Mouse (Mus musculus) heart, embryonic 14.5 days (tissue): Measurements from ENCODE around the gene BC067074. TPM values are rescaled to one million over a fixed set of nuclear protein-coding genes. Genes with fewer than 3 reads are reported as not detected.
"Not testable (repeated sequence)": the region's sequence is repeated elsewhere in the genome, so short reads cannot be mapped to it uniquely, and the experiment has no call there.

Experiments used
- ATAC-seq: fragments of 200-750 bp; cut with Nextera tagmentation; 2 replicates; pipeline ENCODE4 v1.8.0; 2017; ENCODE audit warnings: low read depth, moderate TSS enrichment; ENCODE audit not compliant: insufficient number of reproducible peaks, insufficient read depth, low FRiP score
- H3K27ac ChIP-seq, 2 experiments: fragments of 200-500 bp in 1 of 2; fragments of 300-500 bp in 1 of 2; sonication (generic) in 1 of 2; replicated peaks in 1 of 2; 2 replicates each; pipeline ENCODE4 v1.5.1; 2012 to 2014; ENCODE audit warnings: low read depth in 2 of 2, low read length in 2 of 2, control low read depth in 1 of 2, mild to moderate bottlenecking in 1 of 2, mixed read lengths in 1 of 2; ENCODE audit not compliant: control insufficient read depth in 1 of 2, insufficient read depth in 1 of 2
- H3K27me3 ChIP-seq: fragments of 300-500 bp; sonication (generic); 2 replicates; pipeline ENCODE4 v1.6.1; 2014; ENCODE audit warnings: mild to moderate bottlenecking, low read length, control low read depth; ENCODE audit not compliant: control insufficient read depth, insufficient read depth
- H3K36me3 ChIP-seq: fragments of 300-500 bp; sonication (generic); 2 replicates; pipeline ENCODE4 v1.6.1; 2014; ENCODE audit warnings: mild to moderate bottlenecking, control low read depth, low read length, mixed read lengths; ENCODE audit not compliant: control insufficient read depth, insufficient read depth
- H3K4me1 ChIP-seq, 2 experiments: fragments of 200-500 bp in 1 of 2; fragments of 300-500 bp in 1 of 2; sonication (generic) in 1 of 2; 2 replicates each; pipeline ENCODE4 v1.6.1; 2012 to 2014; ENCODE audit warnings: low read length in 2 of 2, control low read depth in 1 of 2, mixed read lengths in 1 of 2; ENCODE audit not compliant: control insufficient read depth in 2 of 2, insufficient read depth in 2 of 2
- H3K4me2 ChIP-seq: fragments of 300-500 bp; sonication (generic); 2 replicates; pipeline ENCODE4 v1.6.1; 2014; ENCODE audit warnings: mild to moderate bottlenecking, low read length
- H3K4me3 ChIP-seq, 2 experiments: fragments of 200-500 bp in 1 of 2; fragments of 300-500 bp in 1 of 2; sonication (generic) in 1 of 2; 2 replicates each; pipeline ENCODE4 v1.5.1; 2012 to 2014; ENCODE audit warnings: low read length in 2 of 2, mild to moderate bottlenecking in 2 of 2, control low read depth in 1 of 2, low read depth in 1 of 2, moderate library complexity in 1 of 2; ENCODE audit not compliant: control insufficient read depth in 1 of 2, insufficient read depth in 1 of 2
- H3K9ac ChIP-seq: fragments of 300-500 bp; sonication (generic); 2 replicates; pipeline ENCODE4 v1.6.1; 2014; ENCODE audit warnings: mild to moderate bottlenecking, low read length
- H3K9me3 ChIP-seq: fragments of 300-500 bp; sonication (generic); 2 replicates; pipeline ENCODE4 v1.6.1; 2016; ENCODE audit warnings: low read length, control low read depth; ENCODE audit not compliant: control insufficient read depth
- WGBS: fragments of 180-500 bp; shearing (Covaris S2); extraction: QIAGEN DNeasy Blood & Tissue Kit; methylation state at CpG from one replicate; pipeline ENCODE4 v1.1.7; 2014; 5-methylcytosine and 5-hydroxymethylcytosine counted together
- polyA plus RNA-seq: library from polyadenylated mRNA; unstranded; fragments of >200 nt; fragmentation: Nextera tagmentation; extraction: Ambion mirVana; gene quantifications from 2 replicates; pipeline ENCODE4 v1.2.1, GENCODE M21; 2014

The BC067074 gene
- polyA plus RNA-seq, 1 experiment from 2014 or later = 3.0 TPM

DNA sequence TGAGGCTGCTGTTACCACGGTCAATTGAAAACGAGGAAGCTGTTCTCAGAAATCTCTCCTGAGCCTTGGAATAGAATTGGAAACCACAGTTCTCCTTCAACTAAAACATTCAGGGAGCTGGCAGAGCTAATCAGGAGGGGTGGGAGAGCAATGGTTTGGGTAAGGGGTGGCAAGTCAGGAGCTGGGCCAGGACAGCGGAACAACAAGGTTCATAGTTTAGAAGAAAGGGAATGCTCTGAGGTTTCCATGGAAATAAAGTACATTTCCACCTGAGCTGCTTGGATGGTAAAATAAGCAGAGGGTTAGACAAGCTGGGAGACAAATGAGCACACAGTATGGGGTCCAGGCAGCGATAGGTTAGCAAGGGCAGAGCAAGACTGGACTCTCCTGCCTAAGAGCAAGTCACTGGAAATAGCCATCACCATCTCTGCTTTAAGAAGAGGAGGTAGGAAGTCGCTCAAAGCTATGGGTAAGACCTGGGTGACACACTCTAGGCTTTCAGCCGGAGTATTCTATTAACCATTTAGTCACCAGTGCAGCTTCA is 86.9 kb downstream of the BC067074 start:
- H3K9me3 ChIP-seq = no peaks in the 10 kb centered on the region
- H3K9ac ChIP-seq = no peak overlapping the region
- no peak overlapping the region for H3K4me3 ChIP-seq
- no peaks in the 10 kb centered on the region for H3K36me3 ChIP-seq
- no peak overlapping the region for H3K4me2 ChIP-seq
- no peak overlapping the region for H3K27ac ChIP-seq
- WGBS = 64% methylated on average over 6 of the region's 6 CpGs
- no peaks in the 10 kb centered on the region; a peak in 1 of 4 replicates for H3K4me1 ChIP-seq
- no peak for ATAC-seq
- H3K27me3 ChIP-seq = no peaks in the 10 kb centered on the region

DNA sequence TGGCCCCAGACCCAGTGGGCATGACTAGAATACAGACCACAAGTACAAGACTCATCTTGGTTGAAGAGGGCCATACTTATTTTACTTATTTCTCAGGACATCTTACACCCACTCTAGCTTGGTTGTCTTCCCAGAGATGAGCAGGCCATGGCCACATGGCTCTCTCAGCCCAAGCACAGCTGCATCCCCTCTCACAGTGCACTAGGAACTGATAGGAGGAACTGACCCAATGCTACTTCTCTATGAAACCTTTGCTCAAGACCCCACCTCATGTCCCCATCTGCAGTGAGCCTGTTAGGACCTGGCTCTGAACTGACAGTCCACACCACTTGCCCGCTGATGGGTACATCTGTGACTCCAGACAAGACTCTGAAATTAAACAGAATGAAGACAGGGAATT is 88.8 kb downstream of the BC067074 start:
- Histone ChIP-seq H3K4me1 (no peaks in the 10 kb centered on the region; a peak in 1 of 4 replicates), H3K4me3 (no peak overlapping the region), H3K4me2 (no peak overlapping the region), H3K9ac (no peak overlapping the region), H3K9me3 (no peaks in the 10 kb centered on the region), H3K27ac (no peak overlapping the region), H3K36me3 (no peaks in the 10 kb centered on the region), H3K27me3 (no peaks in the 10 kb centered on the region)
- ATAC-seq = no peak
- 82% methylated on average over 1 of the region's 1 CpGs for WGBS

DNA sequence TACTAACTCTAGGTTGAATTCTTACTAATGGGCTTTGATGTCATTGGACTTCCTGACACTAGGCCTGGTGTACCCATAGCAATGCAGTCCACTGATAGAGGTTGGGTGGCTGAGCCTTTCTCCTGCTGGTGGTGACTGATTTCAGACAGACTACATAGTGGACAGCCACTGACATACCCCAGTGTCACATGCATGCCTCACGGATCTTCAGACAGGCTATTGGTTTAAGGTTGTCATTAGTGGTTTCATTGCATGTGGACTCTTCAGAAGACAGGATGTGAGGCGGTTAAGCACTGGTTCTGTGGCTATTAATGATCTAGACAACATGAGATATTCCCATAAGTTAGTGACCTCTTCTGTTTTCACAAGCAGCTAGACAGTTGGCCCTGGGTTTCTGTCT is 89.2 kb downstream of the BC067074 start:
- Histone ChIP-seq H3K4me3 (no peak overlapping the region), H3K4me1 (no peaks in the 10 kb centered on the region; a peak in 1 of 4 replicates), H3K36me3 (no peaks in the 10 kb centered on the region), H3K27me3 (no peaks in the 10 kb centered on the region), H3K9me3 (no peaks in the 10 kb centered on the region), H3K9ac (no peak overlapping the region), H3K27ac (no peak overlapping the region), H3K4me2 (no peak overlapping the region)
- no peak for ATAC-seq
- 75% methylated on average over 2 of the region's 2 CpGs for WGBS

DNA sequence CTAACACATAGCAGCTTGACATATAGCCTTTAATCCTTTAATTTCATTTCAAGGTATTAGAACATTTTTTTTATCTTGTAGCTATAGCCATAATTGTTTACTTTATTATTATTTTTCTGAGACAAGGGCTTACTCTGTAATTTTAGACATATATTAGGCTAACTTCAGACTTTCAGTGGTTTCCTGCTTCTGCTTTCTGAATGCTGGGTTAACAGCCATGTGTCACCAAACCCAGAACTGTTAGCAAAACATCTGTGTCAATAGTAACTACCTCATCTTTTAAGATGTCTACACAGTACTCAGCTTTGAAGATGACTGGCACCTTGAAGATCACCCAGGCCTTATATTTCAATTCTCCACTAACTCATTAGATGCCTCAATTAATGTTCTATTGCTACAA is 89.8 kb downstream of the BC067074 start:
- not testable (repeated sequence) for H3K4me1 ChIP-seq, H3K4me3 ChIP-seq, ATAC-seq, H3K27ac ChIP-seq, H3K9me3 ChIP-seq, H3K9ac ChIP-seq, H3K4me2 ChIP-seq, H3K27me3 ChIP-seq, H3K36me3 ChIP-seq

DNA sequence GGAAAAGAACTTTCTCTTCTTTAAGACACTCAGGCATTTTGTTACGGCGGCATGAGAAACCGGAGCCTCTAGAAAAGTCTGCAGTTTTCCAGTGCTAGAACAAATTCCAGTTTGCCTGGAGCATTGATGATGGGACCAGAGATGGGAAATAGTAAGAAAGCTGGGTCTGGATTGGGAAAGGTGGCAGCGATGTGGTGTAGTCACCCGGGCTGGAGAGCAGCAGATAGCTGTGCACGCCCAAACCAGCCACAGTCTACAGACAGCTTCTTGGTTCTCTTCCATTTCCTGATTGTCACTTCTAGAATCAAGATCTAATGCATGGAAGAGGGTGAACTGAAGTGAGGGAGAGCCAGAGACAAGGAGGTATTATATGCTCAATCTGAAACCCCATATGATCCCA is 100.4 kb downstream of the BC067074 start:
- Histone ChIP-seq H3K9me3 (no peaks in the 10 kb centered on the region), H3K9ac (no peak overlapping the region), H3K36me3 (no peaks in the 10 kb centered on the region), H3K4me2 (no peak overlapping the region), H3K4me1 (no peaks in the 10 kb centered on the region; a peak in 1 of 4 replicates), H3K27me3 (no peaks in the 10 kb centered on the region), H3K4me3 (no peak overlapping the region), H3K27ac (no peak overlapping the region)
- 90% methylated on average over 6 of the region's 6 CpGs for WGBS
- no peak for ATAC-seq

DNA sequence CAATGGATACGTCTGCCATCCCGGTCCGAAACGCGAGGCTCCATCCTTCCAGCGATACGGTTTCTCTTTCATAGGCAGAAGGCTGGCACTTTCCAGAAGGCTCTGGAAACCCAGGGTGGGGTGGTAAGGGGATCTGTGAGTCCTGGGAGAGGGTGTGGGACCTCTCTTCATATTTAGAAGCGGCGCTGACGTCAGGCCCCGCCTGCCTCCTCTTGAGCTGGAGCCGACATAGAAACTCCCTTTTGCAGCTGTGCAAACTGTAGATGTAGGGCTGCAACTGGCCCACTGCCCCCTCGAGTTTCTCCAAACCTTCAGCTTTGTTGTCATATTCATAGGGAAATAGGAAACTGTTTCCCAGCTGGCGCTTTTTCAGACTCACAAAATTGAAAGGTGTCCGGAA is 101.6 kb downstream of the BC067074 start:
- Histone ChIP-seq H3K36me3 (no peaks in the 10 kb centered on the region), H3K4me1 (no peaks in the 10 kb centered on the region; a peak in 1 of 4 replicates), H3K4me3 (no peak overlapping the region), H3K9ac (no peak overlapping the region), H3K27ac (no peak overlapping the region), H3K27me3 (no peaks in the 10 kb centered on the region), H3K4me2 (no peak overlapping the region), H3K9me3 (no peaks in the 10 kb centered on the region)
- 78% methylated on average over 15 of the region's 15 CpGs for WGBS
- ATAC-seq = no peak

DNA sequence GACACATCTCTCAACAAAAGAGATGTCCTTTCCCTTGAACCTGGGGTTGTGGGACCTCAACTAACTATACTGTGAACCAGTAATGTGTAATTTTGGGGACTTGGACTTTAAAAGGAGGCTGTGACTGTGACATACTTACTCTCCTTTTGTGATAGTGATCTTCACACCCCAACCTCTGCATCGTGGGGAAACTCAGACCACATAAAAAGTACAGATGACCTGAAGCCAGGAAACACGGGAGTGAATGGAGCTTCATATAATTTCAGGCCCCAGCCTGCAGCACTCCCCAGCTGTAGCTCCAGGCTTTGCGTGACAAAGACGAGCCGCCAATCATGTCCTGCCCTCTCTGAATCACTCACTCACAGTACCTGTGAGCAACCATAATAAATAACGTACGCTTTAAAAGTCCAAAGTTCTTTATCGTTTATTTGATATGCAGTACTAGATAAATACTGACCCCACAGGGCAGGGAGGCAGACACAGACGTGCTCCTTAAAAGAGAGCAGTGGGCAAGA is 104.1 kb downstream of the BC067074 start:
- ATAC-seq = no peak
- WGBS = 72% methylated on average over 9 of the region's 9 CpGs
- Histone ChIP-seq H3K27ac (no peak overlapping the region), H3K4me3 (no peak overlapping the region), H3K9me3 (no peaks in the 10 kb centered on the region), H3K9ac (no peak overlapping the region), H3K27me3 (no peaks in the 10 kb centered on the region), H3K36me3 (no peaks in the 10 kb centered on the region), H3K4me2 (no peak overlapping the region), H3K4me1 (no peaks in the 10 kb centered on the region; a peak in 1 of 4 replicates)

DNA sequence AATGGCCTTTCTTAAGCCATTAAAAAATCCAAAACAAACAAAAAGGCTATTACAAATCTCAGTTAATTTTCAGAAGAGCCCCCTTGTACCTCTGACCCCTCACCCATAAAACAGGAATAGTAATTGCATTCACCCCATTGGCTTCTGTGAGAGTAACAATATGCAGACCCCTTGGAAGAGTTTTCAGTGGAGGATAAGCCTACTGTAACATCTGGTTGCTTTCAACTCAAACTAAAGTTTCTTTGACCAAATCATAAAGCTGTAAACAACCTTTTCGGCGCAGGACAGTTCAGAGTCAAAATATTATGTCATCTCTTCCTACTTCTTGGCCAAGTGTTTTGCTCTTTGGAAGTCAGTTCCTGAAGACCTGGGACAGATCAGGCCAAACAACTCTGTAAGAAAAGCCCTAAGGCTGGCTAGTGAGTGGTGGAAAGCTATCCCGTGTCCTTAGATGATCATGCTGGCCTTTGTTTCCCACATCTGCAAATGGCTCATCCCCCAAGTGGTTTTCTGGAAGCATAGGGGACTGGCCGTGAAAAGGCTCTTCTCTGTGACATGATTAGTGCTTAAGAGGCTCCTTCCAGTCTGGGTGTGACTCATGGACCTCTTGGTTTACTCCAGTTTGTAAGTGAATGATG is 108.5 kb downstream of the BC067074 start:
- H3K9ac ChIP-seq = no peak overlapping the region
- ATAC-seq = no peak
- H3K27ac ChIP-seq = no peak overlapping the region
- H3K4me3 ChIP-seq = no peak overlapping the region
- WGBS = 73% methylated on average over 4 of the region's 4 CpGs
- no peaks in the 10 kb centered on the region for H3K36me3 ChIP-seq
- no peak overlapping the region for H3K4me2 ChIP-seq
- peaks cover 0 to 9% of the 10 kb centered on the region in 2 experiments; a peak in 2 of 4 replicates for H3K4me1 ChIP-seq
- no peaks in the 10 kb centered on the region for H3K9me3 ChIP-seq
- no peaks in the 10 kb centered on the region for H3K27me3 ChIP-seq
